Mouse (Mus musculus): ENCODE data around the gene Dnajb12. TPM values are rescaled to one million over a fixed set of nuclear protein-coding genes. Genes with fewer than 3 reads are reported as not detected.
"Not testable (repeated sequence)": the region's sequence is repeated elsewhere in the genome, so short reads cannot be mapped to it uniquely, and the experiment has no call there.

Gene Dnajb12
- polyA plus RNA-seq, 1 experiment from 2014 or later, result 24.8 TPM

DNA sequence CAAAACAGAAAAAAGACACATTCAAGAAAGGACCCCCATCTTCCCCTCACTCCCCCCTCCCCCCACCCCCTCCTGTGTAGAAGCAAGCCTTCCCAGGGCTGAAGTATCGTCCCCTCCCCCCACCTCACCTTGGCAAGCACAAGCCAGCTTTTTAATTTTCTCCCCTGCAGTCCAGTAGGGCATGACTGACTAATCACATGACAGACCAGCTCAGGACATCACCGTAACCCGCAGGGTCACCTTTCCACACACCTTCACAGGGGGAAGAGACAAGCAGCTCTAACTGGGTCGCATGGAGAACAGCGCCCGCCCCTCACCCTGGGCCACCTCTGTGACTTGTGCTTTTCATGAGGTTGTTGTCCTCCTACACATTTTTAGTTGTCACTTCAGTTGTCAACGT is 30.0 kb upstream of the Dnajb12 start:
- Histone ChIP-seq H3K27ac (replicated peaks) (no peak overlapping the region), H3K9me3 (replicated peaks) (no peaks in the 10 kb centered on the region), H3K4me2 (replicated peaks) (no peak overlapping the region), H3K36me3 (no peaks in the 10 kb centered on the region), H3K4me1 (no peaks in the 10 kb centered on the region), H3K4me3 (replicated peaks) (no peak overlapping the region), H3K9ac (no peak overlapping the region), H3K27me3 (no peaks in the 10 kb centered on the region)
- 81% methylated on average over 7 of the region's 7 CpGs for WGBS
- no peak for ATAC-seq (ENCODE audit: insufficient number of reproducible peaks, low FRiP score, low TSS enrichment, low read depth)

DNA sequence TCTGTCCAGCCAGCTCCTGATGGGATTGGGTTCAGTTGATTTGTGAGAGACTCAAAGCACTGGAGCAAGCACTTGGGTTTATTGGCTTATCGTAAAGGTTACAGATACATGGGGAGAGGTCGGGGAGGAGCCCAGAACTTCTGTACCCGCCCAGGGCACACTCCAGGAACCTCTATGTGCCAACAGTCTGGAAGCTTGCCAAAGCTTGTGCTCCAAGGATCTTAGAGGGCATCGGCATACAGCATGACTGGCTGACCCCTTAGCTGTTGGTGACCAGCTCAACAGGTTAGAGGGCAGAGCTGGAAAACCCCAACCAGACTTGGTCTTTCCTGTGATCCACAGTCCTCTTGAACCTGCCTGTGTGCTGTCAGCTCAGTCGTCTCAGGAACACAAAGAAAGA is 22.2 kb upstream of the Dnajb12 start:
- H3K9me3 ChIP-seq (replicated peaks), result no peaks in the 10 kb centered on the region
- H3K27me3 ChIP-seq, result no peaks in the 10 kb centered on the region
- no peak overlapping the region for H3K27ac ChIP-seq (replicated peaks)
- H3K36me3 ChIP-seq, result no peaks in the 10 kb centered on the region
- ATAC-seq (ENCODE audit: insufficient number of reproducible peaks, low FRiP score, low TSS enrichment, low read depth), result no peak
- H3K4me3 ChIP-seq (replicated peaks), result no peak overlapping the region
- H3K4me1 ChIP-seq, result no peaks in the 10 kb centered on the region
- WGBS, result 84% methylated on average over 5 of the region's 5 CpGs
- H3K9ac ChIP-seq, result no peak overlapping the region
- H3K4me2 ChIP-seq (replicated peaks), result no peak overlapping the region

DNA sequence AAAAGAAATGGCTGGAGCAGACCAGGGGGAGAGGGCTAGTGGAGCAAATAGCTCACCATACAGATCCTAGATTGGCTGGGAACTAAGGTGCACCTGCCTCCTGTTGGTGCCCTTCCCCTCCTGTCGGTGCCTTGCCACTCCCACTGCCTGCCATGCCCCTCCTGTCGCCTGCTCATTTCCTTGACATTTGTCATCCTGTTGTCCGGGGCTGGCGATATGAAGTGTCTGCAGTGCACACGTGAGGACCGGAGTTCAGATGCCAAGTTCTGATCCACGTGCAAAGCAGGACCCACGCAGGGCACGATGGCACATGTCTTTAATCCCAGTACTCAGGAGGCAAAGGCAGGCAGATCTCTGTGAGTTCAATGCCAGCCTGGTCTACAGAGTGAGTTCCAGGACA is 18.7 kb upstream of the Dnajb12 start:
- no peak for ATAC-seq (ENCODE audit: insufficient number of reproducible peaks, low FRiP score, low TSS enrichment, low read depth)
- Histone ChIP-seq H3K9ac (no peak overlapping the region), H3K4me2 (replicated peaks) (no peak overlapping the region), H3K9me3 (replicated peaks) (no peaks in the 10 kb centered on the region), H3K27me3 (no peaks in the 10 kb centered on the region), H3K4me1 (0 out of 2 replicates have a peak, but pooled peaks cover 9% of the 10 kb centered on the region), H3K4me3 (replicated peaks) (no peak overlapping the region), H3K36me3 (0 out of 2 replicates have a peak, but pooled peaks cover 8% of the 10 kb centered on the region), H3K27ac (replicated peaks) (no peak overlapping the region)
- 77% methylated on average over 9 of the region's 9 CpGs for WGBS

DNA sequence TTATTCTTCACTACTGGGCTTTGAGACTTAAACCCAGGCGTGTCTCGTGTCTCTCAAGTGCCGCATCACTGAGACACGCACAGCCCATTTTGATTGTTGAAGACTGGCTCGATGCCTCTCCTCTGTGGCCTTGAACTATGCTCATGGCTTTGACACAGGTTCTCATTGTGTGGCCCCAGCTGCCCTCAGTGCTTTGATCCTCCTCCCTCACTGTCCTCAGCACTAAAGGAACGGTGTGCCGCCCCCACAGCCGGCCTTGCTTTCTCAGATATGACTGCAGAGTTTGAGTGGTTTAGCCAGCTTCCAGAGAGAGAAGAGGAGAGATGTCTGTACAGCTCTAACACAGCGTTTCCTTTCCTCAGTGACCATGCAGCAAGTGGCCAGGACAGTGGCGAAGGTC is 18.2 kb upstream of the Dnajb12 start:
- H3K27me3 ChIP-seq, result no peaks in the 10 kb centered on the region
- 0 out of 2 replicates have a peak, but pooled peaks cover 8% of the 10 kb centered on the region for H3K36me3 ChIP-seq
- WGBS, result 88% methylated on average over 10 of the region's 10 CpGs
- no peak overlapping the region for H3K27ac ChIP-seq (replicated peaks)
- no peaks in the 10 kb centered on the region for H3K9me3 ChIP-seq (replicated peaks)
- no peak overlapping the region for H3K9ac ChIP-seq
- 0 out of 2 replicates have a peak, but pooled peaks cover 9% of the 10 kb centered on the region for H3K4me1 ChIP-seq
- no peak overlapping the region for H3K4me3 ChIP-seq (replicated peaks)
- H3K4me2 ChIP-seq (replicated peaks), result no peak overlapping the region
- no peak for ATAC-seq (ENCODE audit: insufficient number of reproducible peaks, low FRiP score, low TSS enrichment, low read depth)

DNA sequence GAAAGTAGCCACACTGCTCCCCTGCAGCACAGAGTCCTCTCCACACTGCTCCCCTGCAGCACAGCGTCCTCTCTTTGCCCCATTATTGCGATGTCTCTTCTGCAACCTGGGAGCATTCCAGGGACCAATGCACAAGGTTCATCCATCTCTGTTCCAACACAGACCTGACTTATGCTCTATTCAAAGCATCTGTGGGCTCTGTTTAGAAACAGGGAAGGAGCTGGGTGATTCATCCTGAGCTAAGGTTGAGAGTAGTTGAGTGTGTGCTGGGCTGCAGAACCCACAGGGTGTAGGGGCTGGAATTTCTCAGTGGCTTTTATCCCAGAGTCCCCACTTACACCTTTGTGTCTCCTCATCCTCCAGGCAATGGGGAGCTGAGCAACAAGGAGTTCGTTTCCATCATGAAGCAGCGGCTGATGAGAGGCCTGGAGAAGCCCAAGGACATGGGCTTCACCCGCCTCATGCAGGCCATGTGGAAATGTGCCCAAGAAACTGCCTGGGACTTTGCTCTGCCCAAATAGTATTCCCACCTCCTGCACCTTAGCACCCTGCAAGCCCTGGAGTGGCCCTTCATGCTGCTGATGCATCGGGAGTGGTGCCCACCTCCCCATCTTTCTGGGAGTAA is 16.4 kb upstream of the Dnajb12 start:
- H3K9ac ChIP-seq, result no peak overlapping the region
- H3K36me3 ChIP-seq, result 0 out of 2 replicates have a peak, but pooled peaks cover 8% of the 10 kb centered on the region
- no peak overlapping the region for H3K4me2 ChIP-seq (replicated peaks)
- no peaks in the 10 kb centered on the region for H3K9me3 ChIP-seq (replicated peaks)
- 0 out of 2 replicates have a peak, but pooled peaks cover 9% of the 10 kb centered on the region for H3K4me1 ChIP-seq
- ATAC-seq (ENCODE audit: insufficient number of reproducible peaks, low FRiP score, low TSS enrichment, low read depth), result no peak
- no peaks in the 10 kb centered on the region for H3K27me3 ChIP-seq
- no peak overlapping the region for H3K4me3 ChIP-seq (replicated peaks)
- no peak overlapping the region for H3K27ac ChIP-seq (replicated peaks)
- WGBS, result 90% methylated on average over 6 of the region's 6 CpGs

DNA sequence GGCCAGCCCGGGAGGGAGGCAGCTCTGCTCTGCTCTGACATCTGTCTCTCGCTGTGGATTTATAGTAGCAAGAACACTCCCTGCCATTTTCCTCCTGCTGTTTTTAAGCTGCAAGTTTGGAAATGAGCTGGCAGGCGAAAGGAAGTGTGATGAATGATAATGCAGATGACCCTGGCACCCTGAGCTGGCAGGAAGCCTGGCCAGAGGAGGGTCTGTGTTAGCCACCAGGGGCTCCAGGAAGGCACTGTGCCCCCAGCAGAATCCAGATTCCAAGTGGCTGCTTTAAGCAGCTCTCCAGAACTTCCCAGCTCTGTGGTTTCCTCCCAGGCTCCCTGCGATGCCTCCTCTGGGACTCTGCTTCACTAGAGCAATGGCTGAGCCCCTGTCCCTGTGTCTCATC is 15.7 kb upstream of the Dnajb12 start:
- H3K4me1 ChIP-seq, result 0 out of 2 replicates have a peak, but pooled peaks cover 9% of the 10 kb centered on the region
- no peak overlapping the region for H3K4me3 ChIP-seq (replicated peaks)
- H3K27ac ChIP-seq (replicated peaks), result no peak overlapping the region
- no peak overlapping the region for H3K4me2 ChIP-seq (replicated peaks)
- no peak overlapping the region for H3K9ac ChIP-seq
- H3K9me3 ChIP-seq (replicated peaks), result no peaks in the 10 kb centered on the region
- 0 out of 2 replicates have a peak, but pooled peaks cover 8% of the 10 kb centered on the region for H3K36me3 ChIP-seq
- no peaks in the 10 kb centered on the region for H3K27me3 ChIP-seq
- ATAC-seq (ENCODE audit: insufficient number of reproducible peaks, low FRiP score, low TSS enrichment, low read depth), result no peak
- WGBS, result 67% methylated on average over 4 of the region's 4 CpGs

DNA sequence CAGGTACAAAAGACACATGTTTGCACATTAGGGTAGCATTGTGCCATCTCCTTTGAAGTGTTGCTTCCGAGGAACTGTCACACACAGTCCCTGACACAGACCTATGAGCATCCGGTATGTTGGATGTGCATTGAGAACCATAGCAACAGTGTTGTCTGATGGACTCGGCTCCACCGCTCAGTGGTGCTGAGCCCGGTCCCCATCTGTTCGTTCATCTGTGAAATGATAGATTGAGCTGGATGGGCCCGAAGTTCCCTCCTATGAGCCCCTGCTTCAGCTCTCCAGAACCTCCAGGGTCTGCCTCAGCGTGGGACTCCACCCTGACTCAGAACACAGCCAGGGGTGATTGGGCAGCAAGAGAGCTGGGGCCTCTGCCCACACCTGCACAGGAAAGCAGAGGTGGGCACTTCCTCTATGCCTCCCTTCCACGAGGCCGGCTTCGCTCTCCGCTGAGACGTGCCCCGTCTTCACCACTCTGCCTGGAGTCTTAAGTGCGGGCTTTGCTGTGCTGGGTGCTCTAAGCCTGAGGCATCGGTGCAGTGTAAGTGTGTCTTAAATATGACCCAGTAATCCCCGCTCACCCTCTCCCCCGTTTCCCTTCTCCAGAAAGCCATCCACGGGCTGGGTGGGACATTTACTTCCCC is 15.0 kb upstream of the Dnajb12 start:
- H3K4me2 ChIP-seq (replicated peaks), result no peak overlapping the region
- H3K36me3 ChIP-seq, result 0 out of 2 replicates have a peak, but pooled peaks cover 8% of the 10 kb centered on the region
- no peaks in the 10 kb centered on the region for H3K27me3 ChIP-seq
- 80% methylated on average over 19 of the region's 19 CpGs for WGBS
- H3K4me1 ChIP-seq, result 0 out of 2 replicates have a peak, but pooled peaks cover 9% of the 10 kb centered on the region
- no peaks in the 10 kb centered on the region for H3K9me3 ChIP-seq (replicated peaks)
- H3K4me3 ChIP-seq (replicated peaks), result no peak overlapping the region
- no peak overlapping the region for H3K27ac ChIP-seq (replicated peaks)
- no peak overlapping the region for H3K9ac ChIP-seq
- ATAC-seq (ENCODE audit: insufficient number of reproducible peaks, low FRiP score, low TSS enrichment, low read depth), result 0 out of 2 replicates have a peak, but pooled peaks have one; percentile 22

DNA sequence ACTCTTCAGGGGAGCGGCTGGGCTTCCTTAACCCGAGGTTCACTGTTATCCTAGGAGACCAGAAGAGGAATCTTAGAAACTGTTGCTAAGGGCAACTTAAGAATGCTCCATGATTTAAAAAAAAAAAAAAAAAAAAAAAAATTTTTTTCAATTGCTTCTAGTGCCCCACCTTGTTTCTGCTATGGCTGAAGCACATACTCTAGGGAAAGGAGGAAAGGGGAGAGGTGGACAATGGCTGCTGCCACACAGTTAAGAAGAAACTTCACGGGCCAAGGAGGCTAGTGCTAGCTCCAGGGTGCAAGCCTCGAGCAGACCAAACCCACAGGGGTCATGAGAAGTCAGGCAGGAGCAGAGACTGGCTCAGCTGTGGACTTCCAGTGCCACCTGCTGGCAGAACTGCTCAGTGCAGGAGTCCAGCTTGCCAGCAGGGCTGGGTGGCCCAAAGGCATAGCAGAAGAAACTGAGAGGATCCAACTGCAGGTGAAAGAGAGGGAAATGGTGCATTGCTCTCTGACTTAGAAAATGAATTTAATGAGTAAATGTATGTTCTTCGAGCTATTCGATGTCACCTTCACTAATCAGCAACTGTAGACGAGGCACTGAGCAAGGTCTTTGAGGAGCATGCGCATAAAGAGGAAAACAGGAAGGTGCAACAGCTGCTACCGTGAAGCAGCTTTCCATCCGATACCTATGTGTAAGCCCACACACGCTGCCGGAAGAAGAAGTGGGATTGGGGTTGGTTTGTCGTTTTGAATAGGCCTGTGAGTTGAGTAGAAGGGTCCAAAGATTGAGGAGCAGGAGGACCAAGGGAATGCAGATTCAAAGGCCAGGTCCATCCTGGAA is 14.3 kb upstream of the Dnajb12 start:
- H3K4me1 ChIP-seq, result 0 out of 2 replicates have a peak, but pooled peaks cover 9% of the 10 kb centered on the region
- 39% methylated on average over 13 of the region's 13 CpGs for WGBS
- H3K9me3 ChIP-seq (replicated peaks), result no peaks in the 10 kb centered on the region
- H3K4me2 ChIP-seq (replicated peaks), result no peak overlapping the region
- no peak for ATAC-seq (ENCODE audit: insufficient number of reproducible peaks, low FRiP score, low TSS enrichment, low read depth)
- no peak overlapping the region for H3K9ac ChIP-seq
- 0 out of 2 replicates have a peak, but pooled peaks cover 8% of the 10 kb centered on the region for H3K36me3 ChIP-seq
- no peak overlapping the region for H3K4me3 ChIP-seq (replicated peaks)
- H3K27ac ChIP-seq (replicated peaks), result no peak overlapping the region
- H3K27me3 ChIP-seq, result no peaks in the 10 kb centered on the region

DNA sequence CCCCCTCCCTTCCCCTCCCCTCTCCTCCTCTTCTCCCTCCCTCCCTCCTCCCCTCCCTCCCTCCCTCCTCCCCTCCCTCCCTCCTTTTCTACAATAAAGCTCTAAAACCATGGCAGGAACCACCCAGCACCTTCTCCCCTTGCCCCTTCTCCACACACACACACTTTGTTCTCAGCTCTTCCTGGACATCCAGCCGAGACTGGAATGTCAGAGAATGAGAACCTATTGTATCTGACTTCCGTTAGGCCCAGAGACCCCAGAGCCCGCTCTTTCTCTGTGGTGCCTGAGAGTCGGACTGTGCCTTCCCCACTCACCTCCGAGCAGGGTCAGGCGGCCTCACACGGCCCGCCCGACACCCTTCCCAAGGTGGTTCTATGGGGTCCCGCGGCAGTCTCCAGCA is 11.1 kb upstream of the Dnajb12 start:
- 0 out of 2 replicates have a peak, but pooled peaks cover 9% of the 10 kb centered on the region for H3K4me1 ChIP-seq
- no peaks in the 10 kb centered on the region for H3K9me3 ChIP-seq (replicated peaks)
- 0 out of 2 replicates have a peak, but pooled peaks cover 4% of the 10 kb centered on the region for H3K36me3 ChIP-seq
- 63% methylated on average over 11 of the region's 11 CpGs for WGBS
- no peak overlapping the region for H3K9ac ChIP-seq
- no peak for ATAC-seq (ENCODE audit: insufficient number of reproducible peaks, low FRiP score, low TSS enrichment, low read depth)
- H3K27me3 ChIP-seq, result no peaks in the 10 kb centered on the region
- no peak overlapping the region for H3K27ac ChIP-seq (replicated peaks)
- H3K4me3 ChIP-seq (replicated peaks), result no peak overlapping the region
- H3K4me2 ChIP-seq (replicated peaks), result no peak overlapping the region

DNA sequence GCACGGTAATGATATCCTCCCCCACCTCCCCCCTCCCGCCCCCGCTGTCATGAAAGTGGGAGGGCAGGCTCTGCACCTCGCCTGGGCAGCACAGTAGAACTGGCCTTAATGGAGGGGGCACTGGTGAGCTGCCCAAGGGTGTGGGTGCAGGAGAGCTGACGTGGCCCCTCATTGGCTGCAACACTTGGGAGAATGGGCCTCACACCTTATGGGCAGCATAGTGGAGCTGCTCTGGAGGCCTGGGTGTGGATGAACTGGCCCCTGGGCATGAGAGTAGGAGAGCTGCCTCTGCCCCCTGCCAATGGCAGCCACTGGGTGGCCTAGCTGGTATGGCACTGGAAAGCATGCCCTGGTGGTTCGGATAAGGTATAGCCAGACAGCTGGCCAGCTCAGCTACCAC is 9.3 kb upstream of the Dnajb12 start:
- H3K36me3 ChIP-seq, result no peaks in the 10 kb centered on the region
- H3K27ac ChIP-seq (replicated peaks), result no peak overlapping the region
- no peak overlapping the region for H3K9ac ChIP-seq
- 0 out of 2 replicates have a peak, but pooled peaks cover 3% of the 10 kb centered on the region for H3K4me1 ChIP-seq
- H3K9me3 ChIP-seq (replicated peaks), result no peaks in the 10 kb centered on the region
- H3K4me3 ChIP-seq (replicated peaks), result no peak overlapping the region
- no peaks in the 10 kb centered on the region for H3K27me3 ChIP-seq
- WGBS, result 83% methylated on average over 6 of the region's 6 CpGs
- H3K4me2 ChIP-seq (replicated peaks), result no peak overlapping the region
- ATAC-seq (ENCODE audit: insufficient number of reproducible peaks, low FRiP score, low TSS enrichment, low read depth), result no peak

DNA sequence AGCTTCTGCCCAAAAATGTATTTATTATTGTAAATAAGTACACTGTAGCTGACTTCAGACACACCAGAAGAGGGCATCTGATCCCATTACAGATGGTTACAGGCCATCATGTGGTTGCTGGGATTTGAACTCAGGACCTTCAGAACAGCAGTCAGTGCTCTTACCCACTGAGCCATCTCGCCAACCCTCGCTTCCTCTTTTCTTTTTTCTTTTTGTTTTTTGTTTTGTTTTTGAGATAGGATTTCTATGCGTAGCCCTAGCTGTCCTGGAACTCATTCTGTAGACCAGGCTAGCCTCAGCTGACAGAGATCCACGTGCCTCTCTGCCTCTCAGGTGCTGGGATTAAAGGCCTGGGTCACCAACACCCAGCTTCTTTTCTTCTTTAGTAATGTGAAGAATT is 6.7 kb upstream of the Dnajb12 start:
- H3K4me3 ChIP-seq (replicated peaks); H3K9me3 ChIP-seq (replicated peaks); H3K4me2 ChIP-seq (replicated peaks); H3K36me3 ChIP-seq; H3K27me3 ChIP-seq; H3K4me1 ChIP-seq; ATAC-seq (ENCODE audit: insufficient number of reproducible peaks, low FRiP score, low TSS enrichment, low read depth); H3K27ac ChIP-seq (replicated peaks); H3K9ac ChIP-seq: not testable (repeated sequence)
- WGBS, result 88% methylated on average over 4 of the region's 4 CpGs

All from embryonic facial prominence, embryonic 15.5 days (tissue).